Mouse (Mus musculus): ENCODE results near the gene Prkag3.

DNA sequence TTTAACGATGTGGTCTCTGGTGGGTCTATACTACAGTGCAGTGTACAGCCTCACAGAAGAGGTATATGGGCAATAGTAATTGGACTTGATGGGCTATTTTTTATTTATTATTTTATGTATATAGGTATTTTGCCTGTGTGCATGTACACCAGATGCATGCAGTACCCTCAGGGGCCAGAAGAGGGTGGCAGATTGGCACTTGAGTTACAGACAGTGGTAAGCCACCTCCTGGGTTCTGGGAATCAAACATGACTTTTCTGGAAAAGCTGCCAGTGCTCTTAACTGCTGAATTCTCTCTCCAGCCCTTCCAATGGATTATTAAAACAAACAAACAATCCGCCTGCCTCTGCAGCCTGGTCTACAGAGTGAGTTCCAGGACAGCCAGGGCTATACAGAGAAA lies 25.3 kb downstream of the Prkag3 start:
- TF ChIP-seq CHD2 (IDR thresholded peaks at IDR 0.05; ENCODE audit: low read depth, low read length) = no peak
- 0 out of 2 replicates have a peak, but pooled peaks have one; percentile 19 for TF ChIP-seq ZC3H11A (IDR thresholded peaks at IDR 0.05; ENCODE audit: borderline replicate concordance, low read depth, low read length)
